Mouse (Mus musculus) G1E (cell line): ENCODE results near the gene Gmfg.

Experiments
- CTCF ChIP-seq: IDR thresholded peaks from 2 replicates; pipeline ENCODE4 v1.5.1; 2012; ENCODE audit warnings: low read depth, low read length, inconsistent platforms, mixed read lengths
- GATA1 ChIP-seq: IDR thresholded peaks from 2 replicates; pipeline ENCODE4 v1.6.1; 2012; ENCODE audit warnings: borderline replicate concordance, low read length, inconsistent platforms, mixed read lengths
- GATA2 ChIP-seq: IDR thresholded peaks from 2 replicates; pipeline ENCODE4 v1.6.1; 2012; ENCODE audit warnings: low read depth, low read length, inconsistent platforms, borderline replicate concordance
- POLR2AphosphoS5 ChIP-seq: IDR thresholded peaks from 2 replicates; pipeline ENCODE4 v1.6.1; 2012; ENCODE audit warnings: low read depth, low read length, inconsistent platforms; ENCODE audit not compliant: insufficient replicate concordance
- TAL1 ChIP-seq: conservative IDR thresholded peaks from 2 replicates; pipeline ENCODE4 v1.6.1; 2012; ENCODE audit warnings: low read depth, low read length, inconsistent platforms, mixed read lengths

GRCm38 (mm10) chr7:28478854-28479253 is 41.6 kb downstream of the Gmfg start:
- TF ChIP-seq CTCF: no peak
- TF ChIP-seq GATA1: no peak
- TF ChIP-seq TAL1: no peak
- no peak for TF ChIP-seq GATA2
- no peak for TF ChIP-seq POLR2AphosphoS5
